Mouse (Mus musculus) stomach, embryonic 16.5 days (tissue): ENCODE data around the gene Tnip1. TPM values are rescaled to one million over a fixed set of nuclear protein-coding genes. Genes with fewer than 3 reads are reported as not detected.
"Not testable (repeated sequence)": the region's sequence is repeated elsewhere in the genome, so short reads cannot be mapped to it uniquely, and the experiment has no call there.

Experiments used
- ATAC-seq: fragments of 200-750 bp; cut with Nextera tagmentation; 2 replicates; pipeline ENCODE4 v1.8.0; 2017; ENCODE audit warnings: moderate number of reproducible peaks, moderate TSS enrichment; ENCODE audit not compliant: insufficient read depth, low FRiP score
- H3K27ac ChIP-seq: fragments of 300-500 bp; sonication (generic); 2 replicates; pipeline ENCODE4 v1.5.1; 2014; ENCODE audit warnings: low read length
- H3K27me3 ChIP-seq: fragments of 300-500 bp; sonication (generic); 2 replicates; pipeline ENCODE4 v1.6.1; 2014; ENCODE audit warnings: low read length, control low read depth, mixed read lengths; ENCODE audit not compliant: control insufficient read depth, insufficient read depth
- H3K36me3 ChIP-seq: fragments of 300-500 bp; sonication (generic); 2 replicates; pipeline ENCODE4 v1.6.1; 2014; ENCODE audit warnings: low read length; ENCODE audit not compliant: control insufficient read depth, insufficient read depth
- H3K4me1 ChIP-seq: fragments of 300-500 bp; sonication (generic); 2 replicates; pipeline ENCODE4 v1.6.1; 2014; ENCODE audit warnings: low read length, control low read depth, mixed read lengths; ENCODE audit not compliant: control insufficient read depth, insufficient read depth
- H3K4me2 ChIP-seq: fragments of 300-500 bp; sonication (generic); 2 replicates; pipeline ENCODE4 v1.6.1; 2014; ENCODE audit warnings: low read depth, low read length, mixed read lengths
- H3K4me3 ChIP-seq: fragments of 300-500 bp; sonication (generic); replicated peaks from 2 replicates; pipeline ENCODE4 v1.5.1; 2014; ENCODE audit warnings: mild to moderate bottlenecking, low read length
- H3K9ac ChIP-seq: fragments of 300-500 bp; sonication (generic); 2 replicates; pipeline ENCODE4 v1.6.1; 2014; ENCODE audit warnings: low read length
- H3K9me3 ChIP-seq: fragments of 300-500 bp; sonication (generic); replicated peaks from 2 replicates; pipeline ENCODE4 v1.6.1; 2016; ENCODE audit warnings: low read length, control low read depth; ENCODE audit not compliant: control insufficient read depth
- WGBS: fragments of 180-500 bp; shearing (Covaris S2); extraction: QIAGEN DNeasy Blood & Tissue Kit; methylation state at CpG from one replicate; pipeline ENCODE4 v1.1.7; 2014; 5-methylcytosine and 5-hydroxymethylcytosine counted together
- polyA plus RNA-seq: library from polyadenylated mRNA; unstranded; fragments of >200 nt; fragmentation: Nextera tagmentation; extraction: Ambion mirVana; gene quantifications from 2 replicates; pipeline ENCODE4 v1.2.1, GENCODE M21; 2015

Tnip1 gene
- polyA plus RNA-seq, 1 experiment from 2014 or later: 23.1 TPM

DNA sequence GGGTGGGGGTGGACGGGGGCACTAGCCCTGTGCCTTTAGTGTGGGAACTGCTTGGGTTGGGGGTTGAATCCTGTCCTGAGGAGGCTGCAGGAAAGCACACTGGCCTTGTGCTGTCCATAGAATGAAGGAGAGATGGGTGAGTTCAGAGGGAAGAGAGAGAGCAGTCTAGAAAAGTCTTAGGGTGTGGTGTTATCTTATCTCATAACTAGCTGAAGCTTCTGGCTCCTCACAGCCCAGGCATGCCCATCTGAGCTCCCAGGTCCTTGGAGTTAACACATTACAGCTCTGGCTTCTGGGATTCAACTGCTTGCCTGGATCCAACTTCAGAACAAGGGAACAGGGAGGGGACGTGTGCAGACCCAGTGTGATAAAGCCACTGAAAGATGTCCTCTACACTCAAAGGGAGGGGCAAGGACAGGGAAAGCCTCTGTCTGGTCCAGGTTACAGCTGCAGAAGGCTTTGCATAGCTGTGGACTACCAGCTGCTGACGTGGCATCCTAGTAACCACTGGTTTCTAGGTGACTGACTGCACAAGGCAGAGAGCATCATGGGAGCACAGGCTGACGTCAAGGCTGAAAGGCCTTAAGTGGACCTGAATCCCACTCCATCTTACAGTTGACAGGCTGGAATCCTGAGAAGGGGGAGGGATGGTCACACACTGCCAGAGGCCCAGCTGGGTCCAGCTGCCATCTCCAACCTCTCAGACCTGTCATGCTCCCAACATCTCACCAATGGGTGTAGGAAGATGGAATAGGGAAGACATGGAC lies 58.6 kb downstream of the Tnip1 start:
- Histone ChIP-seq H3K4me3 (peak overlapping the region; percentile 57; the same call in 1 of the 2 replicates), H3K9me3 (no peaks in the 10 kb centered on the region), H3K27me3 (no peaks in the 10 kb centered on the region), H3K4me1 (peaks cover 15% of the 10 kb centered on the region; the same call in 1 of the 2 replicates), H3K27ac (peak overlapping the region; percentile 66; the same call in 1 of the 2 replicates), H3K9ac (peak overlapping the region; percentile 75), H3K4me2 (peak overlapping the region; percentile 87), H3K36me3 (no peaks in the 10 kb centered on the region)
- ATAC-seq: peak; percentile 73; the same call in 1 of the 2 replicates
- 36% methylated on average over 4 of the region's 4 CpGs for WGBS

DNA sequence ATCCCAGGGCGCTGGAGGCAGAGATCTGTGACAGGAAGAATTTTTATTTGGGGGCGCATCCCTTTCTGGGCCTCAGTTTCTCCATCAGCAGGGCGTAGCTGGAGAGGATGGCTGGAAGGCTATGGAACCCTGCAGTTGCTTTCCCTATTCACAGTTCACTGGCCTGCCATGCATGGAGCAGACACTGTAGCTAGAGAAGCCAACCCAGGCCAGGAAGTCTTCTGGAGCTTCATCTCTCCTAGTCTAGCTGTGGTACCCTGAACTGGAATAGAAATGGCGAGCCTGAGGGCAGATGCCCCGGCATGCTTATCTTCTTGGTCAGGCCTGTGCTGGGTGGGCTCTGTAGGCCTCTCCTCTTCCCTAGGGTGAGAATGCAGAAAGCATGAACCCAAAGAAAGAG lies 59.4 kb downstream of the Tnip1 start:
- peak overlapping the region; percentile 87 for H3K4me2 ChIP-seq
- peak overlapping the region; percentile 57 for H3K4me3 ChIP-seq
- ATAC-seq: no peak
- H3K4me1 ChIP-seq: peaks cover 15% of the 10 kb centered on the region; the same call in 1 of the 2 replicates
- H3K27ac ChIP-seq: peak overlapping the region; percentile 66; the same call in 1 of the 2 replicates
- no peaks in the 10 kb centered on the region for H3K9me3 ChIP-seq
- 66% methylated on average over 5 of the region's 5 CpGs for WGBS
- H3K9ac ChIP-seq: peak overlapping the region; percentile 75
- no peaks in the 10 kb centered on the region for H3K27me3 ChIP-seq
- H3K36me3 ChIP-seq: no peaks in the 10 kb centered on the region

DNA sequence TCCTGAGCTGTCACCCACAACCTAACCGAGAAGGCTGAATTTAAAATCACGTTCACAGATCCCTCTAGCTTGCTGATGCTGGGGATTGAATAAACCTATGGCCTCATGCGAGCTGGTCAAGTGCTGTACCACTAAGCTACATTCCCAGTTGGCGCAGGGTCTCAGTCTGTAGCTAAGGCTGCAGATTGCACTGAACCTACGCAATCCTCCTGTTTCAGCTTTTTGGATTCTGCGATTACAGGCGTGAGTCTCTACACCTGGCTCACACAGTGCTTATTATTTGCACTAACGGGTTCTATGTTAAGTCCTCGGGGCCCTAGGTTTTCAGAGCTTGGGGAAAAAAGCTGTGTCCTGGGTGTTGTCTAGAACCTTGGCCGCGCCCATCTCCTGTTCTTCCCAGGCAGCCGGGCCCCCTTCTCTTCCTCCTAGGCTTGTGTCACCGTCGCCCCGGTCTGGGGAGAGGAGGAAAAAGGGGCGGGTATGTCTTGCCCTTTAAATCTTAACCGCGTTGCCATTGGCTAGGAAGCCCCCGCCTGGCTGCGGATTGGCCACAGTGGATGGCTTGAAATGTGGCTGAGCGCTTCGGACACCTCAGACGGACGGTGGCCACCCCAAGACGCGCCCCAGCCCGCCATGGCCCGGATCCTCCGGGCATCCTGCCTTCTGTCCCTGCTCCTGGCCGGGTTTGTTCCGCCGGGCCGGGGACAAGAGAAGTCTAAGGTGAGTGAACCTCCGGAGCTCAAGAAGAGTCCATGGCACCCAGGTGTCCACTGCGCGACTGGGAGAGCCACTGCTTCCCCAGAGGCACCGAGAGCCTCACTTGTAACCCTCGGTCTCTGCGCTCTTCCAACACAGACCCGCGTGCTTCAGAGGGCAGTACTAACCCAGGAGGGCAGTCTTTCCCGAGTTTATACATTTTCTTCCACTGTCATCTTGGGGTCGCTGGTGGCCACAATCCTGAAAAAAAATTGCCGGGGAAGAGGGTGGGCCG lies 60.1 kb downstream of the Tnip1 start, which contains the start of gene Gpx3:
Gene Gpx3 (plus strand): TSS at position 121 of the 991 bp plus-strand sequence.
- peak within 1 kb of the TSS; percentile 87 for H3K4me2 ChIP-seq
- peaks cover 15% of the 10 kb centered on the region; the same call in 1 of the 2 replicates for H3K4me1 ChIP-seq
- H3K4me3 ChIP-seq: peak within 1 kb of the TSS; percentile 57
- 13% methylated on average over 42 of the region's 45 CpGs for WGBS
- H3K9me3 ChIP-seq: no peaks in the 10 kb centered on the region
- peak; percentile 79 for ATAC-seq
- H3K27me3 ChIP-seq: no peaks in the 10 kb centered on the region
- H3K36me3 ChIP-seq: no peaks in the 10 kb centered on the region
- no peak within 1 kb of the TSS for H3K27ac ChIP-seq
- H3K9ac ChIP-seq: peak within 1 kb of the TSS; percentile 75

DNA sequence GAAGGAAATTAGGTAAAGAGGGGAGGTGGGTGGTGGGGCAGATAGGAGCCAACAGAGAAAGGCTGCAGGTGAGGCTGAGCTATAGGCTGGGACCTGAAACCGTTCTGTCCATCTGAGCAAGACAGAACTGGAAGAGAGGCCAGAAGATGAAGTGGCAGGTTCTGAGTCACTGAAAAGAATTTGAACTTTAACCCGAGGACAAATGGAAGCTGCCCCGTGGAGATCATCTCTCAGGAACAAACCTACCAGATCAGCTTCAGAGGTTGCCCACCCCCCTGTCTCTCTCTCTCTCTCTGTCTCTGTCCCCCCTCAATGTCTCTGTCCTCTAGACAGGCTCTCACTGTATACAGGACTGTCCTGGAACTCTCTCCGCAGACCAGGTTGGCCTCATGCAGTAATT lies 63.1 kb downstream of the Tnip1 start:
- no peaks in the 10 kb centered on the region for H3K9me3 ChIP-seq
- H3K36me3 ChIP-seq: no peaks in the 10 kb centered on the region
- WGBS: 66% methylated on average over 4 of the region's 4 CpGs

DNA sequence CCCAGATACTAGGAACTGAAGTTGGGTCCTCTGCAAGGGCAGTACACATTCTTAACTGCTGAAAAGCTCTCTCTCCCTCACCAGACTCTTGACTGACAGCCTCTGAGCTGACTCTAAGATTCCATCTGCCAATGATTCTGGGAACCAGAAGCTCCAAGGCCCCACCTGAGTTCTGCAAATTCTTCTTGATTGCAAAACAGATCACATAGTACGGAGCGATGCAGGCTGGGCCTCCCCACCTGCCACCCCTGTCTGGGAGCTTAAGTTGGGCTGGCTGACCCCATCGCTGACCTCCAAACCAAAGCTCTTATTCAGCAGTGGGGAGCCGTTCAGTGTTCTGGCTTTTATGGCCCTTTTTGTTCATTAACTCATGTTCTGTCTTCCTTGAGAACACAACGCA lies 65.2 kb downstream of the Tnip1 start:
- ATAC-seq: no peak
- Histone ChIP-seq H3K9me3 (no peaks in the 10 kb centered on the region), H3K27ac (no peak overlapping the region), H3K4me1 (no peaks in the 10 kb centered on the region), H3K4me3 (no peak overlapping the region), H3K36me3 (no peaks in the 10 kb centered on the region), H3K9ac (no peak overlapping the region), H3K27me3 (no peaks in the 10 kb centered on the region), H3K4me2 (no peak overlapping the region)
- WGBS: 57% methylated on average over 5 of the region's 5 CpGs

More for the DNA sequence above, 63.1 kb downstream of the Tnip1 start:
- Histone ChIP-seq H3K4me2 (no peak overlapping the region), H3K27ac (no peak overlapping the region), H3K4me3 (no peak overlapping the region), H3K4me1 (peaks cover 15% of the 10 kb centered on the region; the same call in 1 of the 2 replicates), H3K27me3 (no peaks in the 10 kb centered on the region), H3K9ac (no peak overlapping the region)
- no peak for ATAC-seq

DNA sequence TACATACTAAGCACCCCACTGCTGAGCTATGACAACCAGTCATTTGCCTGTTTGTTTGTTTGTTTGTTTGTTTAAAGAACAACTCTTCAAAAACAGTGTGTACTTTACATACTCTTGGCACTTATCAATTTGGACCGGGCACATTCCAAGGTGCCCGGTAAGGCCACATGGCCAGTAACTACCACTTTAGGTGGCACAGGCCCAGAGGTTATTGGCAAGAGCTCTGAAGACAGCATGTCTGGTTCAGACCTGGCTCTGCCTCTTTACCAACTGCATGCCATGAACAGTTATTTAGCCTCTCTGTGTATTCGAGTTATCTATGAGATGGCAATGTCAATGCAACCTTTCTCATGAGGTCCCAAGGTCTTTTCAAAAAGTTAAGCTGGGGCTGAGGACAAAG lies 66.1 kb downstream of the Tnip1 start:
- not testable (repeated sequence) for H3K9me3 ChIP-seq, H3K27ac ChIP-seq, H3K36me3 ChIP-seq, H3K4me1 ChIP-seq, H3K4me2 ChIP-seq, H3K4me3 ChIP-seq, H3K9ac ChIP-seq, ATAC-seq, H3K27me3 ChIP-seq
- WGBS: 88% methylated on average over 3 of the region's 3 CpGs

DNA sequence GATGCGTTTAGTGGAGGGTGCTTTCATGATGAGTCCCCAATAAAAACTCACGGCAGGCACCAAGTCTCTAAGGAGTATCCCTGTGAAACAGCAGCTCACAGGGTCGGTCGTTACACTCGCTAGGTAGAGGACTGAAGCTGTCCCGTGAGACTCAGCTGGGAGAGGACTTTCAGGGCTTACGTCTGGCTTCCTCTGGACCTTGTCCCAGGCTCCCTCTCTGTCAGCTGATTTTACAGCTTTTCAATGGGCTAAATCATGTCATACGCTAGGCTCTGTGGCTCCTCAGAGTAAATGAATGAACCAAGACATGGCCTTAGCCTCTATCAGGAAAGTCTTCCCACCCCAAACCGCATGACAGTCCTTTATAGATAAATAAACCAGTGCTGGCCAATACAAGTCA lies 68.1 kb downstream of the Tnip1 start:
- Histone ChIP-seq H3K9ac (no peak overlapping the region), H3K4me3 (no peak overlapping the region), H3K27me3 (no peaks in the 10 kb centered on the region), H3K9me3 (no peaks in the 10 kb centered on the region), H3K4me1 (no peaks in the 10 kb centered on the region), H3K4me2 (no peak overlapping the region), H3K36me3 (no peaks in the 10 kb centered on the region), H3K27ac (no peak overlapping the region)
- no peak for ATAC-seq
- 52% methylated on average over 9 of the region's 9 CpGs for WGBS

DNA sequence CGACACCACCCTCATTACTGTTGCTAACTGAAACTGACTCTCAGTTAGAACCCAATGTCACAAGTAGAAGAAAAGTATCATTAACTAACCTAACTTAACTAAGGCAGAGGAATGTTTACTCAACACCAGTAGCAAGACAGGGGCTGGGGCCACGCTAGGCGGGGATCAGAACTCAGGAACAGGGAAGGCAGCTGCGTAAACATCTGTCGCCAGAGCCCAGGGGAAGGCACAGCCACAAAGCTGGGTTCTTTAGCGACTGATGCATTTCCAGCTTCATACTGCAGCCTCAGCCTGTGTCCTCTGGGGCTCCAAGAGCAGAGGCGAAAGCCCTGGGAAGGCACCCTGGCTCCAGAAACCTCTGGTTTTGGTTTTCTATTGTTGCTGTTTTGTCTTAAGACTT lies 70.6 kb downstream of the Tnip1 start:
- Histone ChIP-seq H3K9me3 (no peaks in the 10 kb centered on the region), H3K27ac (no peak overlapping the region), H3K4me1 (no peaks in the 10 kb centered on the region), H3K4me2 (no peak overlapping the region), H3K27me3 (no peaks in the 10 kb centered on the region), H3K36me3 (no peaks in the 10 kb centered on the region), H3K9ac (no peak overlapping the region), H3K4me3 (no peak overlapping the region)
- ATAC-seq: no peak
- 43% methylated on average over 7 of the region's 7 CpGs for WGBS

DNA sequence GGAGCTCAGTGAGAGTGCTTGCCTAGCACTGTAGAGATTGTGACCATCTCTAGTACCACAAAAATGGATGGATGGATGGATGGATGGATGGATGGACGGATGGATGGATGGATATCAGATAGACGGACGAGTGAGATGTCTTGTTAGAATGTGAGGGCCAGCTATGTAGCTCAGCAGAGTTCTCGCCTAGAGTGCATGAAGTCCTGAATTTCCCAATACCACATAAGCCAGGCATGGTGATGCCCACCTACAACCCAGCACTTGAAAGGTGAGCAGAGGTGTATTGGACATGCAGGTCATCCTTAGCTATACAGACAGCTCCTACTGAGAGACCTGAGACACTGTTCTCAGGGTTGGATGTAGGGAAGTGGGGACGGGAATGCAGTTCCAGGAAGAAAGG lies 71.4 kb downstream of the Tnip1 start:
- no peaks in the 10 kb centered on the region for H3K27me3 ChIP-seq
- H3K4me3 ChIP-seq: no peak overlapping the region
- H3K4me1 ChIP-seq: no peaks in the 10 kb centered on the region
- no peak overlapping the region for H3K27ac ChIP-seq
- H3K36me3 ChIP-seq: no peaks in the 10 kb centered on the region
- no peak for ATAC-seq
- H3K9ac ChIP-seq: no peak overlapping the region
- WGBS: 82% methylated on average over 5 of the region's 5 CpGs
- H3K4me2 ChIP-seq: no peak overlapping the region
- H3K9me3 ChIP-seq: no peaks in the 10 kb centered on the region
